Mouse (Mus musculus) testis, postnatal 14 days (tissue): ENCODE data around the gene AA467197.

ENCODE experiments used
- DNase-seq: peaks from one replicate; pipeline ENCODE4 v3.0.0; 2021; ENCODE audit warnings: low spot score

The AA467197 gene

DNA sequence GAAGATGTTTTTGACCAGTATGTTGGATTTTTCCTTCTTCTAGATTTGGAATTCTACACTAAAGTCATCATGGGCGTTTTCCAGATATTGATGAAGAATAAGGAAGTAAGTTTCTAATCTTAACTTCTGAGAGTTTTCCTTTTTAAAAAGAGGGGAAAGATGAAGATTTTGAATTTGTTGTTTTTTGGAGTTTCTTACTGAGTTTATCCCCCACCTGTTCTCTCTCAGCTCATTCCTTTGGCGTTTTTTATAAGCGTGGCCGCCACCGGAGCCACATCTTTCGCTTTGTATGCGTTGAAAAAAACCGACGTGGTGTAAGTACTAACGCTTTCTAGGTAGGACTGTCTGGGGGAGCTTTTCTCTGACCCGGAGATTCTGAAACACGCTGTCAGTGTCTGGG lies 1.2 kb downstream of the AA467197 start:
- DNase-seq, result no peak

DNA sequence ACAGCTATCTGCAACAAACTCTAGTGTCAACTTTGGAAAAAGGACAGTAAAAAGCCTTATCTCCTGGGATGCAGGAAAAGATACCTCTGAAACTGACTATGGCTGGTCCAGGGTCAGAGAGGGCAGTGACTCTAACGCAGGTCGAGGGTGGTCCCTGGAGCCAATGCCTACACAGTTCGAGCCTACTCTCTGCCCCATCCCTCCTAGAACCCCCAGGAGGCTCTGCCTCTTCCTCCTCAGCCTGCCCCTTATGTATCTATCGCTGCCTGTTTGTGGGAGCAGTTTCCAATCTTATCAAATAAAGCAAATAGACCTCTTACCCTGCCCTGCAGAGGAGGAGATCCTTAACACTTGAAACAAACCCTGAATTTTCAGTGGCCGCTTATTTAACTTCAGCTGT lies 1.9 kb downstream of the AA467197 start:
- no peak for DNase-seq

DNA sequence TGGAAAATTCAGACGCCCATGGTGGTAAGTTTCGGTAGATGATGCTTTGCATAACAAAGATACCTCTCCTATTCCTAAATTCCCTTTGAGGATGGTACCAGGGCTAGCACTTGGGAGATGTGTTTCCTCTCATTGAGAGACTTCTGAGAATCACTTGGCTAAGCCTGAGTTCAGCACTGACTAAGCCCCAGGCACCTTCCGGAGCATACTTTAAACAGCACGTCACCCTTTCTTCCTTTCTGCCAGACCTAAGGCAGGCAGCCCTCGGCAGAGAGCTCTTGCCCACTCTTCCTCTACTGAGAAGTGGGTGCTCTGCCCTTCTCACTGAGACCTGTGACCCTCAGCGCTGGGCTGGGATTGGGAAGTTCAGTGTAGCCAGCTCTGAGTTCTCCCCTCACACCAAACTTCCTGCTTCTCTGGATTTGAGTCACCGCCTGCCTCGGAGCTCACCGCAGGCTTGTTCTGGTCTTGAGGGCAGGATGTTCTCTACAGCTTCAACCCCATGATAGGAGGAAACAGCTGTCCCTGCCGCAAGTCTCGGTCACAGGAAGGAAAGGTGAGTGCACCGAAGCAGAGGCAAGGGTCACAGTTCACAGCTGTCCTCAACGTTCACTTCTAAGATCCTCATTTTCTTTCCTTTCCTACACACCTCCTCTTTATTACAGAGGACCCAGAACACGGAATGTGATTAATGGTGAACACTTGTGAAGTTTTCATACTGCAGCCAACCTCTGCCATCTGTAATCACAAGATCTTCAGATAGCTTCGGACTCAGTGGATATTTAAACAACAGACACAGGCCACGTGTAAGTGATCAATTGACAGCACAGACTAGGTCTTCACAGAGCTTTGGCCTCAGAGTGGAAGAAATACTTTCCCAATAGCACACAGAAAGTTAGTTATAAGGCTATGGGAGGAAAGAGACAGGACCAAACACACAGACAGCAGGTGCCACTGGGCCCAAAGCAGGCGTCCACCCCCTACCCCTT lies 15.6 kb downstream of the AA467197 start:
- no peak for DNase-seq

DNA sequence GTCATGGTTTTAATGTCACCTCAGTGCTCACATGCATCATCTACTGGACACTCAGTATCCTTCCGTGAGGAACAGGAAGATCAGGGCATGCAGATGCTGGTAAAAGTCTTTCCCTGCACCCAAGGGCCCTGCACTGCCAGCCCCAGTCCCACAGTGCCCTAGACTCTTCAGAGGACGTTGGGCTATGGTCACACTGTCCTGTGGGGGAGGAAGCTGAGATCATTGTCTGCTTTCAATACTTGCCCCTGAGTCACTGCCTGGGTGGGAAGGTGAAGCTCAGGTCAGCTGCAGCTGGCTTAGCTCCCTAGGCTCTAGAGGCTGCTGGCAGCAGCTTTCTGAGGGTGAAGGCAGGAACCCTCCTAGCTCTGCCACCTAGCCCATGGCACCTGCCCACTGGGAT lies 19.3 kb downstream of the AA467197 start:
- DNase-seq, result no peak

DNA sequence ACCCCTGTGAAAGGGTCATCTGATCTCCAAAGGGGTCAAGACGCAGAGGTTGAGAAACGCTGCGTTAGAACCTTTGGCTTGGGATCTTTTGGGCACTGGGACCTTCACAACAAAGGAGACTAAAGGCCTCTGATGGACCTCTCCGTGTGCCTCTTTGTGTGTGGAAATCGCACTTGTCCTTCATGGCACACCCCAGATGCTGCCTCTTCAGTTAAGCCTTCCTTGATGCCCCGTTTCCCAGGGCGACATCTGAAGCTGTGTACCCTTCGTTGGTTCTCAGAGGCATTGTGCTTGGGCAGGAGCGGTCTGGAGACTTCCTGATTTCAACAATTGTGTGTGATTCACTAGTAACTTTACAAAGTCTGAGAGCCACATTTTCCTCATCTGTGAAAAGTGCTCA lies 20.0 kb downstream of the AA467197 start:
- no peak for DNase-seq

DNA sequence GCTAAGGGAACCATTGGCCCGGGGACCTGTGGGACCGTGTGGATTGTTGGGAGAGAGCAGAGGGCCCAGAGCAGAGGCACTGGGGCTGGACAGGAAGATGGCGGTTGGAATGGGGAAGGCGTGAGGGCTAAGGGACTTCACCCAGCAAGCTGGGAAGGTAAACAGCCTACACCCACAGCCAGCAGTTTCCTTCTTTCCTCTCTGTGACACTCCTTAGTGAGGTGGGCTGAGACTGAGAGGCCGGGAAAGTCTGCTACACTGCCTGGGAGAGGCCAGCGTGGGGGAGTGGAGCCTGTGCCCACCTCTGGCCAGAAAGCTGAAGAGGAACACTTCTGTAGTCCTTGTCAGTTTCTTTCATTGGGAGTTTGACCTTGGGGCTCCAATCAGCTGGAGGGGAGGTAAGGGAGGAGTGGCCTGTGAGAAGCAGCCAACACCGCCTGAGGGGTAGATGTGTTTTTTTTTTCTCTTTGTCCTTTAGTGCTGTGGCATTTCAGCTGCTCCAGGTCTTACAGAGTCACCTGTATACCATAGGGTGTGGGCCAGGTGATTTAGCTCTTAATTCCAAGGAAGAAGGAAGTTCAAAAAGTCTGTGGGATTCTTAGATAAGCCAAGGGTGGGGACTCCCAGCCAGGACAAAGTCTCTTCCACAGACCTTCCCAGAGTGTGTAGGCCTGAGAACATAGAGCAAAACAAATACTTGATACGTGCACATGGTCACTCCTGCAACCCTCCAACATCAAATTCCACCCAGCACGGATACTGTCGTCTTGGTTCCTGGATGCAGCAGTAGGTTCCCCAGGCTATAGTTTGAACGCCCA lies 21.1 kb downstream of the AA467197 start:
- DNase-seq, result no peak

DNA sequence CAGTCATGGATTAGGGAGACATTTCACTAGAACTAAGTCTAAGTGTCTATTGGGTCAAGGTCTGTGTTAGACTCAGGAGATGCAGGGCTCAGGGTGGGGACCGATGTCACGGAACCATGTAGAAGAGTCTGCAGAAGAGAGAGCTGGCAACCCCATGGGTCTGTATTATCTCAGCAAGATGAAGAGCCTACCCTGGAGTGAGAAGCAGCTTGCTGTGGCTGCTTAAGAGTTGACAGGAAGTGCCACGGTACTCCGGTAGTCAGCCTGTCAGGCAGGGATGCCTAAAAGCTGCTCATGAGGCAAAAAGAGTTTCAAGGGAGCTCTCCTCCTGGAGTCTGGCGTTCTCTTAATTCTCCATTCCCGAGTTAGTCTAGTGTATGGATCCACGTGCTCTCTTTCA lies 23.0 kb downstream of the AA467197 start:
- no peak for DNase-seq

DNA sequence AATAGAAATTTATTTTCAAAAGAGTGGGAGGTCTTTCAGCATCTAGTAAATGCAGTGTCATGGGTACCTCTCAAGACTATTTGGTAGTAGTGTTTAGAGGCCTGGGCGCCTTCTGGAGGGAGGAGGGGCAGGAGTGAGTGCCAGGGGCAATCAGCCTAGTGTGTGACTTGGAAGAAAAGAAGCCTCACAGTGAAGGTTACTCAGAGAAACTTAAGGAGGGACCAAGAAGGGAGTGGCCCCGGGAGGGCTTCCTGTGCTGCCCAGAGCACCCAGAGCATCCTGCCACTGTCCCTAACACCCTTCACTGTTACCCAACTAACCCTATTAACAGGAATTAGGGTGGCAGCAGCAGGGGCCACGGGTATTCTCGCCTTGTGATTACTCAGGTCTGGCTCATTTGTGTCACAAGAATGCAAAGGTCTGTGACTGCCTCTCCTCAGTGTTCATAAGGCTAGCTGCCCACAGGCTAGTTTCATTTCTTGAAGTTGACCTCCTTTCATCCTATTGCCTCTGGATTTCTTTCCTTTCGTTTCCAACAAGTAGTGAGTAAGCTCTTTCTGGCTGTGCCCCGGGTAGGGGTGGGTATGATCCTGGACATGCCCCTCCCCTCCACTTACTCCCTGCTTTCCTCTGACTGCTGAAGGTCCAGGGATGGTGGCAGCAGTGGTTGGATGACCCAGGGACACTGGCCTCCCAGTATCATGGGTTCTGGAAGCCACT lies 28.6 kb downstream of the AA467197 start:
- no peak for DNase-seq

DNA sequence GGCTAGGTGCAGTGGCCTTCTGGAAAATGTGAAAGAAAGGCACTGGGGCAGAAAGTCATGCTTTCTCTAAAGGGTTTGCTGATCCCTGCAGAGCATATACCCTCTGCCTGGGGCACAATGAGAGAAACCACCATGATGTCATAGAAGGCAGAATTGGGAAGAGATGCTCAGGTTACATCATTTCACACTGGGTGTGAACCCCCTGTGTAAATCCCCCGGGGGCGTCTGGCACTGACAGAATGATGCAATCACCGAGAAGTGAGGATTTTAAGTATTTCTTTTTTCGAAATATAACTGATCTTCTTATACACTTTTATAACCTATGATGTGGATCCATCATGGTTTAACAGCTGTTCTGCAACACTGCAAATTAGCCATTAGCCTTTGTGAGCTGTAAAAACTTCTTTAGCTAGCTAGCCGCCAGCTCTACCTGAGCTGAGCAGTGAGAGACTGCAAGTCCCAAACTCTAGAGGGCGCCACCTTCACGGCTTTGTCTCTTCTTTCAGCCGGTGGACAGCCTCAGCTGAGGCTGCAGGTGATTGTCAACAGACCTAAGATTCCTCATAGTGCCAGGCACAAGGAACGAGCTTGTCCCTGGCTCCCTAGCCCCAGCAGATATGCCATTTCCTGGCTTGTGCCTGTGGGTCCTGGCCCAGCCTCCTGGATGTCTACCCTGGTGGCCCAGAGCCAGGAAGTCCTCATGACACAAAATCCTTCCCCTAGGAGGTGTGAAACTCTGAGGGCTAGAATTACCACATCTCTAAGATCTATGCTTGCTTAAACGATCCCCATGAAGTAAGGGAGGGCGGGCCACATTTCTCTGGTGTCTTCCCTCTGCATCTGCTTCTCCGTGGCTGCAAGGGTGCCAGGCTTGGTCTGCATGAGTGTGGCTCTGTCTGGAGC lies 29.4 kb downstream of the AA467197 start:
- DNase-seq, result no peak

DNA sequence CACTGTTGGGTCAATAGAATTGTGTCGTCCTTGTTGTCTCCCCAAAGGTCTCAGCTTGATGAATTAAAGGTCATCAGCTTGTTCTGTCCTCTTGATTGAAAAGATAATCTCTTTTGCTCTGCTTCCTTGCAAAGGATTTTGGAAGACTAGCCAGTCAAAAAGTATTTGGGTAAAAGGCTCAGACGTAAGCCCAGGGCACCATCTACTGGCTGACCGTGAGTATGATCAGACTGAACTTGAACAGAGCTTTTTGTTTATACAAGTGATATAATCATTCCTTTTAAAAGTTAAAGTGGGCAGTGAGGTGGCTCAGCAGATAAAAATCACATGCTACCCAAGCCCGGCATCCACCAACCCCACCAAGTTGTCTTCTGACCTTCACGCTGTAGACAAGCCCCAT lies 31.1 kb downstream of the AA467197 start:
- no peak for DNase-seq

DNA sequence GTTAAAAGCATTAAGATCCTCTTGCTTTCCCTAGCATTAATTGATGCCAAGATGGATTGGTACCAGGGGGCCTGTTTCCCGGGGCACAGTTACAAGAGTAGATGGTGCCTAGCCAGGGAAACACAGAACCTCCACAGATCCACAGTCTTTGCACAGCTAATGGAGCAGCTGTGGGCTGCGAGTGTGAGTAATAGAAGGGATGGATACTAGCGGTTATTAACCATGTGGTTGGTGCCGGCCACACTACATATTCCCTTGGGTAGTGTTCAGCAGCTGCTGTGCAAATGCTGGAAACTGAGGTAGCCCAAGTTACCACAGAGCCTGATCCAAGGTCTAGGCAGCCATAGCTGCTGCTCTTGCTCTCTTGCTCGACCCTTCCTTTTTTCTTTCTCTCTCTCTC lies 34.9 kb downstream of the AA467197 start:
- DNase-seq, result no peak

DNA sequence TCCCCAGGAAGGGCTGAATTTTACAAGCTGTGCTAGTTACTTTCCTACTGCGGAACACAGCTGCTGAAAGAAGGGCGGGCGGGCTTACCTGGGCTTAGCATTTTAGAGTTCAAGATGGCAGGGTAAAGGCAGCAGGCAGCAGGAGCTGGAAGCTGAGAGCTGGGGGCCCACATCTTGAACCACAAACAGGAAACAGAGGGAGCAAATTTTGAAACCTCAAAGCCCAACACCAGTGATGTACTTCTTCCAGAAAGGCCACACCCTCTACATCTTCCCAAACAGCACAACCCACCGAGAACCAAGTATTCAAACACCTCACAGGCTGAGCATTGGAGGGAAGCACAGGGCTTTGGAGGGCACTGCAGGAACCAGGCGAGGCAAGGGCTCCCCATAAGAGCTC lies 36.1 kb downstream of the AA467197 start:
- no peak for DNase-seq

DNA sequence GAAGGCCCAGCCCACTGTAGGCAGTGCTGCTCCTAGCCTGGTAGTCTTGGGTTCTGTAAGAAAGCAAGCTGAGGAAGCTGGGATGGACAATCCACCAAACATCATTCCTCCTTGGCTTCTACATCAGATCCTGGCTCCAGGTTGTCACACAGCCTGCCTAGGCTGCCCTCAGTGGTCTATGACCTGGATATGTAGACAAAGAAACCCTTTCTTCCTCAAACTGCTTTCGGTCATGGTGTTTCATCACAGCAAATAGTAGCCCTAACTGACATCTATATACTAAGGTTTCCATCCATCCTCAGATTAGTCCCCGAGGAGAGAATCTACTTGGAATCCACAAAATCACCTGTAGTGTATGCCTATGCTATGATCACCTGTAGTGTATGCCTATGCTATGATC lies 38.3 kb downstream of the AA467197 start:
- no peak for DNase-seq

DNA sequence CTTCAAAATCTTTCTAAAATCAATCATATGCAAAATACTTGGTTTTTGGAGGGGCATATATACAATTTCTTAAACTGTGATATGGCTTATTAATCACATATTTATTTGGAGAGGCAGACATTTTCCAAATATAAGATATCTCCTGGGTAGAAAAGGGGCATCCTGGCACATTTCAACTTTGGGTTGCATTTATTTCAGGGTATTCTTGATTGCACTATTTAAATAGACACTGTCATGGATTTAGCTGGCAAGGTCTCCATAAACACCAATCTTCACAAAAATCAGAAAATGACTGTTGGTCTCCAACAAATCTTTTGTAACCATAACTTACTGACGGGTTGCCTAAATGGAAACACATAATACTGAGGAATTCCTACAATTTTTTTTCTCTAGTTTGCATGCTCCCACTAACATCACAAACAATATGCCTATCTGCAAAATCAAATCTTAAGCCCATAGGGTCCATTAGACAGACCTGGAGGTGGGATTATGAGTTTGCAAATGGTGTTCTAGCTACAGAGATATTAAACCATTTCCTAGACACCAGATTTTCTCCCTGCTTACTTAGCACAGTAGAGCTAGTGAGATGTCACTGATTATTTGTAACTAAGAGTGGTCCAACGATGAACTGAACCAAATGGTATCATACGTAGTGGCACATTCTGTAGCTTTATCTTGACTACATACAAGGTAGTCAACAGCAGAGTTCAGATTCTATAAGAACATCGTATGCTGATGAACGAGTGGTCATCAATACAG lies 44.8 kb downstream of the AA467197 start:
- DNase-seq, result no peak

DNA sequence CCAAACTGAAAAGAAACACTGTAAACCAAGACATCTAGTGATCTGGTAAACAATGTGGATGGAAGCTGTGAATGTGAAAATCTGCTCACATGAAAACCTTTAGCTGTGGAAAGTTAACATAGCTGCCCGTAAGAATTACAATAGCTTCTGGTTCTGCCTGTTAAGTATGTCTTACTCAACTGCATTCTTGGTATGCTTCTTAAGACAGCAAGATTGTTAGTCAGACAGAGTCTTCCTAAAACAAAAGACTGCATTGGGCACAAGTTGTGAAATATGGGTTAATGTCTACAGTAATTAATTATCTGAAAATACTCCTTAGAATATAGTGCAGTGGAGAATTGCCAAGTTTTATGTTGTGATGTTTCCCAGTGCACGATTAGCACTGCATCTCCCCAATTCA lies 45.7 kb downstream of the AA467197 start:
- no peak for DNase-seq

DNA sequence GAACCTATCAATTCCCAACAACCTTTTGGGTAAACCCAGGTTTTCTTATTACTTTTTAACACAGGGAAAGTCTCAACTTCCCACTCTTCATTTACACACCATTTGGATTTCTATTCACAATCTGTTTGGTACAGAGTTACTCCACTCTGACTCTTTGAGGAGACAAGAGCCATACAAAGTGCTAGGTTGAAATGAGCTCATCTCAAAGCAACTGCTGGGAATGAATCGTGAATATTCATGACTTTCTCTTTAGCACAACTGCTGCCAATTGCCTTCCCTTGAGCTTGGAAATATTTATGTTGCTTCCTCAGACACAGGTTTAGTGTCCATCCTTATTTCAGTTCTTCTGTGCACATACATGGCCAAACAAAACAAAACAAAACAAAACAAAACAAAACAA lies 46.9 kb downstream of the AA467197 start:
- DNase-seq, result no peak

DNA sequence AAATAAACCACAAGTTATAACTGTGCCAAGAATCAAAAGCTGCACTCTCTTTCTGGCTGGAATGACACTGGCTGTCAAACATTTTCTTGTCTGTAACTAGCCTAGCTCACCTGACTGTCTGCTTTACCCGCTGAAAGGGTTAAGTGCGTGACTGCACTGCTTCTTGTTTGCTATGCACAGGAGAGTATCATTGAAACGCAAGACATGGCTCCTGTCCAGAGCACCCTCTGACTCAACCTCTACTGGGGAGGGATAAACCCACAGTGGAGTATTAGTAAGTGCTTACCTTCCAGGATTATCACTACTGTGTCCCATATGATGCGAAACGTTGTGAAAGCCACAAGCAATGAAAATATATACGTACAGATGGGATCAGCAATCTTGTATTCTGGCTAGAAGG lies 49.9 kb downstream of the AA467197 start:
- DNase-seq, result no peak
